Mouse (Mus musculus): ENCODE measurements at regions not wholly inside any gene's neighbourhood (a gene's known extent, or its start where the extent isn't known, plus 50 kb on each side); places are given as distances from the start of the nearest gene placed in this dataset.

- TF ChIP-seq CTCF (IDR thresholded peaks at IDR 0.05; ENCODE audit: control insufficient read depth, insufficient read depth, insufficient replicate concordance, low read depth, low read length) (no peak), POLR2A (IDR thresholded peaks at IDR 0.05; ENCODE audit: control insufficient read depth, low read depth, low read length) (no peak)
Measured at GRCm38 (mm10) chr9:31543691-31544052, 79.4 kb upstream of the Tmem45b start.
